Mouse (Mus musculus): ENCODE results near the gene Gmeb1. TPM values are rescaled to one million over a fixed set of nuclear protein-coding genes. Genes with fewer than 3 reads are reported as not detected.

Gene Gmeb1
- polyA plus RNA-seq (2015; fragmentation: Illumina TruSeq; extraction: RNeasy Lipid Tissue Mini Kit (QIAGEN cat#74804); ENCODE audit: low read depth, low replicate concordance) = 14.5 TPM

DNA sequence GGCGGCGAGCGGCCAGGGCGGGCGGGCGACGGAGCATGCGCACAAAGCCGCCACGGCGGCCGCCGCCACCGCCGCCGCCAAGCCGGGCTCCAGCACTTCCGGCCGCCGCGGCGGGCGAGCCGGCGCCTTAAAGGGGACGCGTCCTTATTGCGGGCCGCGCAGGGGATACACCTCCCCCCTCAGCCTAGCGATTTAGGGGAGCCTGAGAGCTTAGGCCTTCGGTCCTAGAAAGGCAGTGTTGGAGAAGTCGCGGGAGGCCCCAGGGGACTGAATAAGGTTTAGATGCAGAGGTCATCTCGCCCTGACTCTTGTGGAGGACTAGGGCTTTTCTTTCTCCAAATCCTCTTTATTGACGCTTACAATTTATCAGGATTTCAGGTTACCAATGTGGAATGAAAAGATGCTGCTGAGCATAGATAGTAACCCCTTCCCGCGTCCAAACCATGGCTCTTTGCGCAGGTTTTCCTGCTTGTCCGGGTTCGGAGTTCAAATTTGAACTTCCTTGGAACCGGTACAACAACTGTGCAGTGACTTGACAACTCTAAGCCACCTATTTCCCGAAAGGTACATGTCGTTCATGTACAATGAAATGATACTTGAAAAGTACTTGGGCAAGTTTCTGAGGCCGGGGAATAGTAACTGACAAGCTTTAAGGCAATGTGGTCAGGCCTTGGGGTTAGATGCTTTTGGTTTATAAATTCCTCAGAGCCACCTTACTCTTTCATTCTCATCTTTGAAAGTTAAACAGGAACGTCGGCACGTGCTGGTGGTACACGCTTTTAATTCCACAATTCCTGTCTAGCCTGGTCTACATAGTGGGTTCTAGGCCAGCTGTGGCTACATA lies at the start of gene Gmeb1:
Gene Gmeb1 (minus strand): TSS at position 89 of the 844 bp plus-strand sequence.

GRCm38 (mm10) chr4:132302939-132303479 lies 41.6 kb upstream of the Gmeb1 start, which contains the start of gene Rab42:
Rab42 (minus strand) TSS chr4:132303385.

GRCm38 (mm10) chr4:132274156-132274862 lies 12.9 kb upstream of the Gmeb1 start, which contains the start of gene Taf12:
Taf12 (plus strand) TSS chr4:132274375.

DNA sequence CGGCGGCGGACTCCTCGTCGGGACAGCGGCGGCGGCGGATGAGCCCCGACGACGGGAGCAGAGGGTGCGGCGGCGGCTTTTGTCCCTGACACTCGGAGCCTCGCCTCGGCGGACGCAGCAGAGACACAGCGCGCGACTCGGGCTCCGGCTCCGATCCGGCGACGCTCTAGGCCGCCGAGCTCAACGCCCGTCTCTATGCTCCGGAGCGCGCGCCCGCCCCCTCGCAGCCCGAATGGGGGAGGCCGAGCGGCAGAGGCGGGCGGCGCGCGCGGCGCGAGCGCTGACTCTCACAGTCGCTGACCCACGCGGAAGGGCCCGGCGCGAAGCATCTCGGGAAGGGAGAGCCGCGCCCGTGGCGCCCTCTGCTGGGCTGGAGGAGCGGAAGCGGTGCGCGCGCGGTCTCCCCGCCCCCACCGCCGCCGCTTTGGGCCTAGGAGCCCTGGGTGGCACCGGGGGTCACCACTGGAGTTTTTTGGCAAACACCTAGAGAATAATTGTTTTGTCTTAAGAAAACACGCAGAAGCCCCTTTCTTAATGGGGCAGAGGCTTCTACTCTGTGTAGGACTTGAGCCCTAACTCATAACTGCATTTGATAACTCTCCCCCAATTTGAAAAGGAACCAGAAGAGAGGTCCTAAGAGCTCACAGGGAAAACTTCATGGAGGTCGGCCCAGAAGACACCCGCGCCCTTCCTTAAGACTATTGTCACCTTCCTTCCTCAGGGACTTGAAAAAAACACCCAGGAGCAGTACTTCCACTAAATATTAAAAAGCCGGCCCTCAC lies 49.3 kb downstream of the Gmeb1 start, which contains the start of gene Ythdf2:
Gene Ythdf2 (minus strand): TSS at position 351 of the 782 bp plus-strand sequence.

Other genes with a start within 250 kb of the Gmeb1 start
- not detected for gene Gm10300, start 186.9 kb downstream of the Gmeb1 start, polyA plus RNA-seq (2015; fragmentation: Illumina TruSeq; extraction: RNeasy Lipid Tissue Mini Kit (QIAGEN cat#74804); ENCODE audit: low read depth, low replicate concordance)
- 32.4 TPM for gene Epb41, start 186.3 kb downstream of the Gmeb1 start, polyA plus RNA-seq (2015; fragmentation: Illumina TruSeq; extraction: RNeasy Lipid Tissue Mini Kit (QIAGEN cat#74804); ENCODE audit: low read depth, low replicate concordance)
- gene Oprd1, start 117.1 kb downstream of the Gmeb1 start, polyA plus RNA-seq (2015; fragmentation: Illumina TruSeq; extraction: RNeasy Lipid Tissue Mini Kit (QIAGEN cat#74804); ENCODE audit: low read depth, low replicate concordance) = 10.1 TPM
- gene Ythdf2, start 49.3 kb downstream of the Gmeb1 start, polyA plus RNA-seq (2015; fragmentation: Illumina TruSeq; extraction: RNeasy Lipid Tissue Mini Kit (QIAGEN cat#74804); ENCODE audit: low read depth, low replicate concordance) = 28.0 TPM
- 26.8 TPM for gene Taf12, start 12.8 kb upstream of the Gmeb1 start, polyA plus RNA-seq (2015; fragmentation: Illumina TruSeq; extraction: RNeasy Lipid Tissue Mini Kit (QIAGEN cat#74804); ENCODE audit: low read depth, low replicate concordance)
- 3.0 TPM for gene Rab42, start 41.8 kb upstream of the Gmeb1 start, polyA plus RNA-seq (2015; fragmentation: Illumina TruSeq; extraction: RNeasy Lipid Tissue Mini Kit (QIAGEN cat#74804); ENCODE audit: low read depth, low replicate concordance)
- 31.0 TPM for gene Trnau1ap, start 67.9 kb upstream of the Gmeb1 start, polyA plus RNA-seq (2015; fragmentation: Illumina TruSeq; extraction: RNeasy Lipid Tissue Mini Kit (QIAGEN cat#74804); ENCODE audit: low read depth, low replicate concordance)
- 11.5 TPM for gene Rcc1, start 92.0 kb upstream of the Gmeb1 start, polyA plus RNA-seq (2015; fragmentation: Illumina TruSeq; extraction: RNeasy Lipid Tissue Mini Kit (QIAGEN cat#74804); ENCODE audit: low read depth, low replicate concordance)
- 5.8 TPM for gene Phactr4, start 160.9 kb upstream of the Gmeb1 start, polyA plus RNA-seq (2015; fragmentation: Illumina TruSeq; extraction: RNeasy Lipid Tissue Mini Kit (QIAGEN cat#74804); ENCODE audit: low read depth, low replicate concordance)
- 4.4 TPM for gene Med18, start 202.3 kb upstream of the Gmeb1 start, polyA plus RNA-seq (2015; fragmentation: Illumina TruSeq; extraction: RNeasy Lipid Tissue Mini Kit (QIAGEN cat#74804); ENCODE audit: low read depth, low replicate concordance)
- 9.5 TPM for gene Sesn2, start 248.9 kb upstream of the Gmeb1 start, polyA plus RNA-seq (2015; fragmentation: Illumina TruSeq; extraction: RNeasy Lipid Tissue Mini Kit (QIAGEN cat#74804); ENCODE audit: low read depth, low replicate concordance)

Measured in brain, adult 10 weeks (tissue).